Mouse (Mus musculus) ES-Bruce4 (cell line): ENCODE measurements around the gene Ttc24. TPM values are rescaled to one million over a fixed set of nuclear protein-coding genes. Genes with fewer than 3 reads are reported as not detected.

Experiments used
- H3K27ac ChIP-seq: 2 replicates; pipeline ENCODE4 v1.5.1; 2012; ENCODE audit warnings: low read length, inconsistent platforms; ENCODE audit not compliant: insufficient read depth
- H3K27me3 ChIP-seq: 2 replicates; pipeline ENCODE4 v1.6.1; 2012; ENCODE audit warnings: mild to moderate bottlenecking, low read length, inconsistent platforms; ENCODE audit not compliant: control insufficient read depth, poor library complexity, insufficient read depth, severe bottlenecking
- H3K36me3 ChIP-seq: 2 replicates; pipeline ENCODE4 v1.6.1; 2012; ENCODE audit warnings: inconsistent platforms, mild to moderate bottlenecking, low read length, moderate library complexity; ENCODE audit not compliant: control insufficient read depth, poor library complexity, insufficient read depth, severe bottlenecking
- H3K4me1 ChIP-seq: one replicate; pipeline ENCODE4 v1.8.1; 2011; ENCODE audit warnings: low read length; ENCODE audit not compliant: control insufficient read depth, insufficient read depth
- H3K4me3 ChIP-seq: 2 replicates; pipeline ENCODE4 v1.5.1; 2011; ENCODE audit warnings: low read depth, mild to moderate bottlenecking, low read length
- H3K9ac ChIP-seq: 2 replicates; pipeline ENCODE4 v1.6.1; 2012; ENCODE audit warnings: low read depth, mild to moderate bottlenecking, inconsistent platforms; ENCODE audit not compliant: poor library complexity, severe bottlenecking
- H3K9me3 ChIP-seq: replicated peaks from 2 replicates; pipeline ENCODE4 v1.6.1; 2012; ENCODE audit warnings: mild to moderate bottlenecking, low read length, inconsistent platforms; ENCODE audit not compliant: control insufficient read depth, poor library complexity, insufficient read depth, severe bottlenecking
- CTCF ChIP-seq: IDR thresholded peaks from one replicate; pipeline ENCODE4 v1.8.1; 2011; ENCODE audit warnings: low read depth, low read length
- EP300 ChIP-seq: IDR thresholded peaks from 2 replicates; pipeline ENCODE4 v1.6.1; 2011; ENCODE audit warnings: low read depth, low read length; ENCODE audit not compliant: insufficient read depth
- POLR2A ChIP-seq: IDR thresholded peaks from one replicate; pipeline ENCODE4 v1.8.1; 2011; ENCODE audit warnings: low read length; ENCODE audit not compliant: insufficient read depth
- polyA plus RNA-seq: library from polyadenylated mRNA; stranded (reverse); fragments of >200 nt; gene quantifications from 2 replicates; pipeline ENCODE4 v1.2.4, GENCODE M21; 2011; ENCODE audit warnings: low read depth; ENCODE audit not compliant: missing spikeins, insufficient read depth, insufficient read length

The Ttc24 gene
- polyA plus RNA-seq, 1 experiment, result not detected

GRCm38 (mm10) chr3:88114396-88114795 is 36.3 kb upstream of the Ttc24 start:
- Histone ChIP-seq H3K9ac (no peak overlapping the region), H3K36me3 (peaks cover 39% of the 10 kb centered on the region), H3K4me1 (no peaks in the 10 kb centered on the region), H3K9me3 (no peaks in the 10 kb centered on the region), H3K27me3 (no peaks in the 10 kb centered on the region), H3K4me3 (no peak overlapping the region), H3K27ac (no peak overlapping the region)
- TF ChIP-seq CTCF (no peak), EP300 (no peak), POLR2A (no peak)

- Histone ChIP-seq H3K4me3 (no peak overlapping the region), H3K27ac (no peak overlapping the region), H3K4me1 (no peaks in the 10 kb centered on the region), H3K27me3 (no peaks in the 10 kb centered on the region), H3K36me3 (peaks cover 32% of the 10 kb centered on the region), H3K9me3 (no peaks in the 10 kb centered on the region), H3K9ac (no peak overlapping the region)
- TF ChIP-seq CTCF (no peak), EP300 (no peak), POLR2A (no peak)
Measured at GRCm38 (mm10) chr3:88109126-88109525, 31.0 kb upstream of the Ttc24 start.

- no peak for TF ChIP-seq EP300
- TF ChIP-seq CTCF, result peak; percentile 49
- no peaks in the 10 kb centered on the region for H3K4me1 ChIP-seq
- H3K27ac ChIP-seq, result no peak overlapping the region
- peaks cover 36% of the 10 kb centered on the region for H3K36me3 ChIP-seq
- no peak overlapping the region for H3K9ac ChIP-seq
- H3K9me3 ChIP-seq, result no peaks in the 10 kb centered on the region
- H3K27me3 ChIP-seq, result no peaks in the 10 kb centered on the region
- H3K4me3 ChIP-seq, result no peak overlapping the region
Measured at GRCm38 (mm10) chr3:88106126-88106525, 28.0 kb upstream of the Ttc24 start.

GRCm38 (mm10) chr3:88102611-88103010 is 24.5 kb upstream of the Ttc24 start:
- Histone ChIP-seq H3K36me3 (peaks cover 34% of the 10 kb centered on the region), H3K9ac (no peak overlapping the region), H3K27ac (no peak overlapping the region), H3K4me1 (no peaks in the 10 kb centered on the region), H3K27me3 (no peaks in the 10 kb centered on the region), H3K4me3 (no peak overlapping the region), H3K9me3 (no peaks in the 10 kb centered on the region)
- TF ChIP-seq POLR2A (no peak), EP300 (no peak), CTCF (no peak)

- TF ChIP-seq CTCF, result no peak
- TF ChIP-seq POLR2A, result no peak
- TF ChIP-seq EP300, result no peak
- H3K27ac ChIP-seq, result no peak overlapping the region
- H3K36me3 ChIP-seq, result peaks cover 34% of the 10 kb centered on the region
Measured at GRCm38 (mm10) chr3:88102196-88102595, 24.1 kb upstream of the Ttc24 start.

GRCm38 (mm10) chr3:88101736-88102135 is 23.6 kb upstream of the Ttc24 start:
- Histone ChIP-seq H3K4me3 (no peak overlapping the region), H3K36me3 (peaks cover 38% of the 10 kb centered on the region), H3K9me3 (no peaks in the 10 kb centered on the region), H3K9ac (no peak overlapping the region), H3K27ac (no peak overlapping the region), H3K27me3 (no peaks in the 10 kb centered on the region), H3K4me1 (no peaks in the 10 kb centered on the region)
- no peak for TF ChIP-seq POLR2A
- no peak for TF ChIP-seq EP300
- TF ChIP-seq CTCF, result no peak

More at GRCm38 (mm10) chr3:88102196-88102595, 24.1 kb upstream of the Ttc24 start:
- Histone ChIP-seq H3K9ac (no peak overlapping the region), H3K27me3 (no peaks in the 10 kb centered on the region), H3K4me3 (no peak overlapping the region), H3K4me1 (no peaks in the 10 kb centered on the region), H3K9me3 (no peaks in the 10 kb centered on the region)
